Mouse (Mus musculus): ENCODE data around the gene Pxt1.

The Pxt1 gene

GRCm38 (mm10) chr17:28947011-28947939, 3.6 kb upstream of the Pxt1 start:
- DNase-seq (ENCODE audit: low spot score): no peak

DNA sequence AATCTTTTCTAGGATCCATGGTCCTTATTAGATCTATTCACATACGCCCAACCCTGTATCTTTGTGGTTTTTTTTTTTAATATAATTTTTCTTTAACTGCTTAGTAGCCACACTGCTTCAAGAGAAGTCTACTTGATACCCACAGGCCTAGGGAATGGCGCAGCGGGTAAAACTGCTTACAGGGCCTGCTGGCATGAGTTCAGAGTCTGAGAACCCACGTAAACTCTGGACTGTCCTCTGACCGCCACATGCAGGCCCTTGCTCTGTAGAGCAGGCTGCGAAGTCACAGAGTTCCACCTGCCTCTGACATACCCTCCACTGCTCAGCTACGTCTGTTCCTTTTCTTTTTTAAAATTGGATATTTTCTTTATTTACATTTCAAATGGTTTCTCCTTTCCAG, 841 bp upstream of the Pxt1 start:
- DNase-seq (ENCODE audit: low spot score): no peak

- no peak for DNase-seq (ENCODE audit: low spot score)
Observed at GRCm38 (mm10) chr17:28942101-28942500, 1.5 kb downstream of the Pxt1 start.

DNA sequence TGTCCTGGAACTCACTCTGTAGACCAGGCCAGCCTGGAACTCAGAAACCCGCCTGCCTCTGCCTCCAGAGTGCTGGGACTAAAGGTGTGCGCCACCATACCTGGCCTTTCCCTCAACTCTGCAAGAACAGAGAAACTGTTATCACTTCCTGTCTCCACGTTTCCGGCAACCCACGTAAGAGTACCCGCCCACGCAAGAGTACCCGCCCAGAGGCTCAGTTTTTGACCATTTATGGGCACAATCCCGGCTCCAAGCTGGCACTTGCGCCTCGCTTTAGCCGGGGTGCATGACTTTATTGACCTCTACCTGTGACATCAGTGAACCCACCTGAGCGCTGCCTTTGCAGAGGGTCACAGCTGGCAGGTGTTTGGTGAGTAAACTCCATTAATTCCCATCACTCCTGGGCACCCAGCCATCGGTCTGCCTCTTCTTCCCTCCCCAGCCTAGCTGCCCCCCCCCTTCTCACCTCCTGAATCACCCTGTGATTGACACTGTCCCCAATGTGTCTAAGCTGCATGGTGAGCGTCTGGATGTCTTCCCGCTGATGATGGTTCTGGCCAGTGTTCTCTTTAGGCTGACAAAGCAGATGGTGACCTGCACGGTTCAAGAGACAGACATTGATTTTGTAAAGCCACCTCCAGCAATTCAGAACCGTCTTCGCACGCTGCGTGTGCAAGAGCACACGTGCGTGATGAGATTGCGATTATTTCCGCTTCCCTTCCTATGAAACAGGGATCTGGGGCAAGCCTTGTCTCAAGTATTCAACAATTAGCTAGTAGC, 2.7 kb downstream of the Pxt1 start:
- DNase-seq (ENCODE audit: low spot score): no peak

DNA sequence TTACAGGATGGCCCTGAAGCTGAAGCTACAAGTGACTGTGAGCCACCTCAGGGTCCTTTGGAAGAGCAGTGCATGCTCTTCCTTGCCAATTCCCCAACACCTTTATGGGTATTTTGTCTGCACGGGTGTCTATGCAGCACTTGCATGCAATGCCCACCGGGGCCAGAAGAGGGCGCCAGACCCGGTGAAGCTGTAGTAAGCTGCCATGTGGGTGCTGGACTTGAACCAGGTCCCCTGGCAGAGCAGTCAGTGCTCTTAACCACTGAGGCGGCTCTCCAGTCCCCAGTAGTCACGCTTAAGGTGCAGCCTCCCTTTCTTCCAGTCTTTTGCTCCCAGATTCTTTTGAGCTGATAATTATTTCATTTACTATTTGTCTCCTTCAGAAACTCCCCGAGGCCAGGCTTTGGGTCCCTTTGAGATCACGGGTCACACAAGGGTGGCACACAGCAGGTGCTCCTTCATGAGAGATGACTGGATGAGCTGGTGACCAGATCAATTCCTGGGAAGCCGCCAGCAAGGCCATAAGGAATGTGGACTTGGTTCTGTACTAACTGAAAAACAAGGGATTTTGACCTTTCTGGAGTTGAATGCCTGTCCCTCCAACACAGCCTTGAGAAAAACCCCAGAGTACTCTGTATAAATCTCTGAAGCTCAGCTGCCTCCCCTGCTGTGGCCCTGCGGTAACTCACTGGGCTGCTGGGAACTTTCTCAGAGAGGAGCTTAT, 6.9 kb downstream of the Pxt1 start:
- DNase-seq (ENCODE audit: low spot score): peak; percentile 38

DNA sequence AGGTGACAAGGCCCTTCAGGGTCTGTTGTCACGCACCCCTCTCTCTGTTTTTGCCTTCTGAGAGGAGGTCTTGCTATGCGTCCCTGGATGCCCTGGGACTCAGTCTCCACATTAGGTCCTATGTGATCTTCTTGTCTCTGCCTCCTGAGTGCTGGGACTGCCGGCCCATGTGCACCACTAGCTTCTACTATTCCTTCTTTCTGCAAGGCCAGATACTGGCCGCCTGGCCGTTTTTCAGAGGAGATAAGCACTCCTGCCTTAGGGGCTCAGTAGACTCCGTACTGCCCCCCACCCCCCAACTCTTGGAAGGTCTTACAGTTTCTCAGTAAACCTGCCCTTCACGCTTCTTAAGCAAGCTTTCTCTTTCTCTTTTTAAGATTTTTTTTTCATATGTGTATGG, 7.5 kb downstream of the Pxt1 start:
- DNase-seq (ENCODE audit: low spot score): no peak

GRCm38 (mm10) chr17:28934120-28934916, 9.3 kb downstream of the Pxt1 start:
- no peak for DNase-seq (ENCODE audit: low spot score)

- DNase-seq (ENCODE audit: low spot score): no peak
Observed at GRCm38 (mm10) chr17:28932274-28932673, 11.4 kb downstream of the Pxt1 start.

GRCm38 (mm10) chr17:28931436-28932211, 12.0 kb downstream of the Pxt1 start:
- no peak for DNase-seq (ENCODE audit: low spot score)

DNA sequence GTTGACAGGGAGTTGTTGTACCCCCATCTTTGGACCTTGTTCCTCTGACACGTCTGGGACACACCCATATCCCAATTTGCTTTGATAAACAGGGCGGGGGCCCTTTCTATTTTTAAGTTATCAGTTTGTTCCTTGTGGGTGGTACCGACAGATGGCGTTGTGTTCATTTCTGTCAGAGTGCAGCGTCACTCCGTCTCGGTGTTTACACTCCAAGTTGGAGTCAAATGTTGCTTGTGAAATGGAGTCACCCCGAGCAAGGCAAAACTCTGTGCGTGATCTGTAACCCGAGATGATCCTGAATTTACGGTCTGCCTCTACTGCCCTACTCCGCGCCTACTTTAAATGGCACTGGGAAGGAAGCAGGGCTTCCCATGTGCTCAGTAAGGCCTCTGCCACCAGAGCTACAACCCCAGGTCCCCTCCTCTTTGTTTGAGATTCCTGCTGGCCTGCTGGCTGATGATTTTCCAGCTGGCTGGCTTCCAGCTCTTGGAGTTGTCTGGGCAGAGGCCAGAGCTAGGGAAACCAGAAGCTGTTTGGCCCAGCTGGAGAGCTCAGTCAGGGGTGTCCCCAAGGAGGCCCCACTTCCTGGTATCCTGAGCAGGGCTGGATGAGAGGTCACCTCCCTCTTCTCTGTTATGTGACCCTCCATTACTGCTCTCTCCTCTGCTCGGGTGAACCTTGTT, 13.1 kb downstream of the Pxt1 start:
- peak; percentile 89 for DNase-seq (ENCODE audit: low spot score)

GRCm38 (mm10) chr17:28929369-28929768, 14.3 kb downstream of the Pxt1 start:
- no peak for DNase-seq (ENCODE audit: low spot score)

DNA sequence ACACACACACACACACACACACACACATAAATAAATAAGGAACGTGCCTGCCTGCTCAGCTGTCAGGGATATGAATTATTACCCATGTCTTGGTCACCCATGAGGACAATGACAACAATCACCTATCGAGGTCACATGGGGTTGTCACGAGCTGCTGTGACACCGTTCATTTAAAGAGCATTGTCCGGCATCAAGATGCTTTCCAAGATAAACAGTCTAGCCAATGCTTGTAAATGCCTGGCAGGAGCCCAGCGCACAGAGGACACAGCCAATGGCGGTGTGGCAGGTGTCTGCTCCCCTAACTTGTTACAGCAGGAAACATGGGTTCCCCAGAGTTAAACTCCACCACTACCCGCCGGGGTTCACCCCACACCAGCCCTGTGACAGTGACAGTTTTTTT, 15.6 kb downstream of the Pxt1 start:
- no peak for DNase-seq (ENCODE audit: low spot score)

- no peak for DNase-seq (ENCODE audit: low spot score)
Observed at GRCm38 (mm10) chr17:28926866-28927635, 16.6 kb downstream of the Pxt1 start.

DNA sequence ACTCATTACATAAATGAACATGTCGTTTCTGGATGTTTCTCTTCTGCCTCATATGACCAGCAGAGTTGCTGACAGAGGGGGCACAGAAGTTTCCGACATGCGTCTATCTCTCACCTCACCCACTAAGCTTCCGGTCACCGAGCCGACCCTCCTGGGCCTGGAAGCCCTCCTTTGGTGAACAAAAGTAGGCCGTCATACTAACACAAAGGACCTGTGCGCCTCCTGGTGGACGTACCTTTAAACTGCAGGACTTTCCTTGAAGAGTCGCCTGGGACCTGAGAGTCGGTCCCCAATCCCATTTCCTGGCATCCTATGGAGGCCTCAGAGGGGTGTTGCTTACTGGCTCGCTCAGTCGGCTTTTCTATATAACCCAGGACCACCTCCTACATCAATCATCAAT, 17.3 kb downstream of the Pxt1 start:
- peak; percentile 73 for DNase-seq (ENCODE audit: low spot score)

DNA sequence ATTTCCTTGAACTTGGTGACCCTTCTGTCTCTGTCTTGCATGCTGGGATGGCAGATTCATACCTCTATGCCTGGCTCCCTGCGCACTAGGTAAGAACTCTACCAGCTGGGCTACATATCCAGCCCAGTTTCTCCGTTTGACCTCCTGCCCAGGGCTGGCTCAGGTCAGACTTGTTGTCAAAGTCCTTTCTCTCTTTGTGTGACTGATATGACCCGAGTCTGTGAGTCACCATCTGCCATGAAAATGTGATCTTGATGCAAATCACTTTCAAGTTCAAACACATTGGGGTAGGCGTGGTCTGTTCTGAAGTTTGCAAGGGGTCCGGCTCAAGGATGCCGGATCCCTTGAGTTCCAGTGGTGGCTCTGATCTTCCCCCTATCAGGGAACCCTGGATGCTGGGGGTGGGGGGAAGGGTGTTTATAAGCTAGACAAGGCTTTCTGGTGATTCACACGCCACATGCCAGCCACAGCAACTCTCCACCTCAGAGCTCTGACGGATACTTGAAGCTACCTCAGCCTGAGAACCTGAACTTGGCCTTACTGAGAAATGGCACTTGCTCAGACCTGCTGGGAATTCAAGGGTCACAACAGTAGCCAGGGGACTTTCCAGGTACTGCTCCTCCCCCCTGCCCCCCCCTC, 18.6 kb downstream of the Pxt1 start:
- no peak for DNase-seq (ENCODE audit: low spot score)

DNA sequence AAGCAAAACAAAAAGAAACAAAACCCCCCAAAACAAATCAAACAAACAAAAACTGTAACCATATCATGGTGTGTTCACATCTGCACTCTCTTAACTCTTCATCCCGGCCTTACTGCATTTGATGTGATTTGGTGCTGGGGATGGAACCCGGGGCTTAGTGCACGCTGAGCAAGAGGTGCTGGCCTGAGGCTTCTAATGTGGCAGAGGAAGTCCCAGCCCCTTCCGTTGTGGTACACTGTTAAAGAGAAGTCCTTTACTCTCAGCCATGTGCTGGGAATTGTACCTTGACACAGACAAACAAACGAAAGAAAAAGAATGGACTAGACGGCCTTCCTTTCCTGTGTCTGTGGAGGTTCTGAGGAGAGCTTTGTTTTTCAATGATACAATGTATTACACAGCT, 21.5 kb downstream of the Pxt1 start:
- no peak for DNase-seq (ENCODE audit: low spot score)

GRCm38 (mm10) chr17:28921086-28921485, 22.6 kb downstream of the Pxt1 start:
- DNase-seq (ENCODE audit: low spot score): peak; percentile 37

DNA sequence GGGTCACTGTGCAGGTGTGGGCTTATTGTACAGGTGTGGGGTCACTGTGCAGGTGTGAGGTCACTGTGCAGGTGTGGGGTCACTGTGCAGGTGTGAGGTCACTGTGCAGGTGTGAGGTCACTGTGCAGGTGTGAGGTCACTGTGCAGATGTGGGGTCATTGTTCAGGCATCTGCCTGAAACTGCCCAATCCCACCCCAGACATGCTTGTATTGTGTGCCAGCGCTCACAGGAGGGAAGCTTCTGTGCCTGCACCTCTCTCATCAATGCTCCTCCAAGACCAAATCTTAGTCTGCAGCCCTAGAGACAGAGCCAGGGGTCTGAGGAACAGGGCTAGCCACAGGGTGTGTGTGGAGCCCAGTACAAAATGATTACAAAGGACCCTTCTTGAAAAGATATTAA, 27.1 kb downstream of the Pxt1 start:
- DNase-seq (ENCODE audit: low spot score): no peak

- DNase-seq (ENCODE audit: low spot score): no peak
Observed at GRCm38 (mm10) chr17:28915060-28915628, 28.5 kb downstream of the Pxt1 start, which contains the start of gene 4930539E08Rik. Gene 4930539E08Rik, minus strand, starts transcription at chr17:28915324.
